Mouse (Mus musculus) midbrain, embryonic 14.5 days (tissue): Measurements from ENCODE around the gene Washc4. TPM values are rescaled to one million over a fixed set of nuclear protein-coding genes. Genes with fewer than 3 reads are reported as not detected.

ENCODE experiments used
- ATAC-seq: fragments of 200-750 bp; cut with Nextera tagmentation; 2 replicates; pipeline ENCODE4 v1.8.0; 2017; ENCODE audit warnings: moderate number of reproducible peaks, moderate library complexity; ENCODE audit not compliant: low FRiP score, low TSS enrichment
- DNase-seq: peaks from one replicate; pipeline ENCODE4 v3.0.0-alpha.2; 2015
- H3K27ac ChIP-seq: fragments of 300-500 bp; sonication (generic); replicated peaks from 2 replicates; pipeline ENCODE4 v1.5.1; 2014; ENCODE audit warnings: mild to moderate bottlenecking, low read depth, low read length, moderate library complexity
- H3K27me3 ChIP-seq: fragments of 300-500 bp; sonication (generic); 2 replicates; pipeline ENCODE4 v1.6.1; 2014; ENCODE audit warnings: low read length, control low read depth, mixed read lengths; ENCODE audit not compliant: control insufficient read depth, insufficient read depth
- H3K36me3 ChIP-seq: fragments of 300-500 bp; sonication (generic); 2 replicates; pipeline ENCODE4 v1.6.1; 2014; ENCODE audit warnings: low read length, control low read depth; ENCODE audit not compliant: control insufficient read depth, insufficient read depth
- H3K4me1 ChIP-seq: fragments of 300-500 bp; sonication (generic); 2 replicates; pipeline ENCODE4 v1.6.1; 2014; ENCODE audit warnings: mild to moderate bottlenecking, antibody characterized with exemption, low read length, control low read depth; ENCODE audit not compliant: control insufficient read depth, insufficient read depth
- H3K4me2 ChIP-seq: fragments of 300-500 bp; sonication (generic); 2 replicates; pipeline ENCODE4 v1.6.1; 2014; ENCODE audit warnings: mild to moderate bottlenecking, low read length, moderate library complexity
- H3K4me3 ChIP-seq: fragments of 300-500 bp; sonication (generic); replicated peaks from 2 replicates; pipeline ENCODE4 v1.5.1; 2014; ENCODE audit warnings: low read depth, low read length
- H3K9ac ChIP-seq: fragments of 300-500 bp; sonication (generic); replicated peaks from 2 replicates; pipeline ENCODE4 v1.6.1; 2014; ENCODE audit warnings: mild to moderate bottlenecking, low read length, moderate library complexity
- H3K9me3 ChIP-seq: fragments of 300-500 bp; sonication (generic); 2 replicates; pipeline ENCODE4 v1.6.1; 2016; ENCODE audit warnings: low read length, control low read depth, mixed read lengths; ENCODE audit not compliant: control insufficient read depth
- WGBS: fragments of 180-500 bp; shearing (Covaris S2); extraction: QIAGEN DNeasy Blood & Tissue Kit; methylation state at CpG from one replicate; pipeline ENCODE4 v1.1.7; 2014; 5-methylcytosine and 5-hydroxymethylcytosine counted together
- polyA plus RNA-seq: library from polyadenylated mRNA; unstranded; fragments of >200 nt; fragmentation: Nextera tagmentation; extraction: Ambion mirVana; gene quantifications from 2 replicates; pipeline ENCODE4 v1.2.1, GENCODE M21; 2014

Washc4 gene
- polyA plus RNA-seq, 1 experiment from 2014 or later = 35.0 TPM

DNA sequence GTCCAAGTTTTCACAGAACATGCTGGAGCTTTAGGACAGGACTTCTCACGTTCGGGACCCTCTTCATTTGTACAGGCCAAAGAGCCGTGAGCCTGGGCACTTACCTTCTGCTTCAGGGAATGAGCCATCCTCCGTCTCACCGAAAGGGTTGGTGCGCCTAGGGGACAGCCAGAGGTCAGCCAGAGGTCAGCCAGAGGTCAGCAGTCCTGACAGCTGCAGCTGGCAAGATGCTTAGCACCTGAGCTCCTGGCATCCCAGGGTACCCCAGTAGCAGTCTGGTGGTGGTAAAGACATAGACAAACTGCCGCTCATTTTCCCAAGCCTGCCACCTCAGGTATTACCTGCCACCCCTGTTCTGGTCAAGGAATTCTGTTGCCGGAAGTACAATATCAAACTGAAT, 65.0 kb downstream of the Washc4 start:
- no peak for DNase-seq
- no peaks in the 10 kb centered on the region for H3K4me1 ChIP-seq
- H3K4me2 ChIP-seq = no peak overlapping the region
- H3K36me3 ChIP-seq = peaks cover 63% of the 10 kb centered on the region
- no peak; the same call in 1 of the 2 replicates for ATAC-seq
- 87% methylated on average over 8 of the region's 8 CpGs for WGBS
- no peaks in the 10 kb centered on the region for H3K27me3 ChIP-seq
- no peak overlapping the region for H3K27ac ChIP-seq
- H3K9ac ChIP-seq = no peak overlapping the region
- no peak overlapping the region for H3K4me3 ChIP-seq
- H3K9me3 ChIP-seq = no peaks in the 10 kb centered on the region

DNA sequence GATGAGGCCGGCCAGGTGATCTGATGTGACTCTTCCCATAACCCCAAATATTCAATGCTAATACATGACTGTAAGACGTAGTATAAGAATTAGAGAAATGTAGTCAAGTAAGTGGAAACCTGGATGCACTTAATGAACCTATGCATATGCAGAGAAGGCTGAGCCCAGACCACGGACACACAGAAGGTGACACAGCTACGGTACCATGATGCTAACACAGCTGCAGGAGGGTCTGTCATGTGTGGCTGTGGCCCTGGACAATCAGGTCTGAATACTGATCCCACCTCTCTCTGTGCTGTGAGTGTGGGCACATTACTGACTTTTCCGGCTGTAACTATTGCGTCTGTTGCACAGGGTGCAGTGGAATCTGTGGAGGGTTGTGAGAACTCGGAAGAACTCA, 67.0 kb downstream of the Washc4 start:
- H3K27ac ChIP-seq = no peak overlapping the region
- WGBS = 98% methylated on average over 7 of the region's 7 CpGs

DNA sequence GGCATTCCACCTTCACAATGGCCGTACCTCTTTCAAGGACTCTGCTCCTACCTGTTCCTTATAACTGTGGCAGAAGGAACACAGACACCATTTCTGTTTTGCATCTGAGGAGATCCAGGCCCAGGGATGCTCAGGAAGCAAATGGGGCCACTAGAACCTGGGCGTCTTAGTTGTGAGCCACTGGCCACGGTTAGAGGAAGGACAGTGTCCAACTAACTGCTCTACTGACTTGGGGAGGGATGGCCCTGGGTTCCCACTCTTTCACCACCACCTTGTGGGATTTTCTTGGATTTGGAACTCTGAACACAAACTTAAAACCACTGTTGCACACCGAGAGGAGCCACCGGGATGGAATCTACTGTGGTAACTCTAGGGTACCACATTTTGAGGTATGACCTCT, 68.3 kb downstream of the Washc4 start:
- 90% methylated on average over 5 of the region's 5 CpGs for WGBS
- Histone ChIP-seq H3K36me3 (peaks cover 60% of the 10 kb centered on the region), H3K4me2 (no peak overlapping the region), H3K4me3 (no peak overlapping the region), H3K9me3 (no peaks in the 10 kb centered on the region), H3K9ac (no peak overlapping the region), H3K27me3 (no peaks in the 10 kb centered on the region), H3K4me1 (no peaks in the 10 kb centered on the region), H3K27ac (no peak overlapping the region)
- no peak for ATAC-seq
- no peak for DNase-seq

More for the DNA sequence above, 67.0 kb downstream of the Washc4 start:
- Histone ChIP-seq H3K27me3 (no peaks in the 10 kb centered on the region), H3K4me2 (no peak overlapping the region), H3K9ac (no peak overlapping the region), H3K4me1 (no peaks in the 10 kb centered on the region), H3K4me3 (no peak overlapping the region), H3K9me3 (no peaks in the 10 kb centered on the region), H3K36me3 (peaks cover 56% of the 10 kb centered on the region)
- ATAC-seq = no peak
- no peak for DNase-seq

DNA sequence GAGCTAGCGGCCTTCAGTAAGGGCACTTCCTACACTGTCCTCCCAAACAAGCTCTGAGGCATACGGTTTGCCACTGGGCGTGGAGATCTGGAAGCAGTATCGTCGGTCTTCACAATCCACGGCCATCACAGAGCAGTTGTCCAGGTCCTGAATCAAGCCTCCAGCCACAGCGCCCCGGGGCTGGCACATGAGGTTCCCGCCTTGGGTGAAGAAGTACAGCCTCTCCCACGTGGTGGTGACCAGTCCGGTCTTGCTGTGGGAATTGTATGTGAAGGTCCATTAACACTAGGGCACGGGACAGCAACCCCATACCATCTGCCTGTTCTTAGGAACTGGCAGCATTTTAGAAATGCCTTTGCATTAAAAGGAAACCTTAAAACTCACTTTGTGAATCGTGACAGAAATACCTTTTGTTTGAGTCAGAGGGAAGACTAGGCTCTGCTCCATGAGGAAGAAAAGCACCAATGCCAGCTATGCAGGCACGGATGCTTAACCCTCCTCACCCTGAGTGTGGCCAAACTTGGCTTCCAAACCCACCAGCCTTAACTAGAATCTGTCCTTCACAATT, 69.2 kb downstream of the Washc4 start:
- WGBS = 95% methylated on average over 14 of the region's 14 CpGs
- ATAC-seq = no peak
- H3K9me3 ChIP-seq = no peaks in the 10 kb centered on the region
- H3K36me3 ChIP-seq = peaks cover 58% of the 10 kb centered on the region
- H3K27me3 ChIP-seq = no peaks in the 10 kb centered on the region
- no peak overlapping the region for H3K27ac ChIP-seq
- H3K4me1 ChIP-seq = no peaks in the 10 kb centered on the region
- H3K4me3 ChIP-seq = no peak overlapping the region
- no peak overlapping the region for H3K9ac ChIP-seq
- no peak for DNase-seq
- H3K4me2 ChIP-seq = no peak overlapping the region

DNA sequence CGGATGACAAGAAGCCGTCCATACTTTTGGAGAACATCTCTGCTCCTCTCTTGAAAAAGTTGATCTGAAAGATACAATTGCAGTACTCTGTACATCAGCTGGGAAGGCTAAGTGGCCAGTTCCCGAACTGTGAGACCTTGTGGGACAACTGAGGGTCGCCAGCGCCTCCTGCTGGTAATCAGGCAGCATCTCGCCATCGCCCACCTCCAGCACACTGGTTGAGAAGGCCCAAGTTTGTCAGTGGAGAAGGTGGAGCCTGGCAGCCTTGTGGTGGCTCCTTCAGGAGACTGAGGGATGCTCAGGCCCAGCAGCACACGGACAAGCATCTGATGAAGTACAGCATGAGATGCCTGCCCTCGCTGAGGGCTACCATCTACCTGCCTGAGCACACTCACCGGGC, 73.8 kb downstream of the Washc4 start:
- peaks cover 34% of the 10 kb centered on the region; the same call in 1 of the 2 replicates for H3K36me3 ChIP-seq
- DNase-seq (no peak), ATAC-seq (no peak)
- no peaks in the 10 kb centered on the region for H3K9me3 ChIP-seq
- no peak overlapping the region for H3K4me2 ChIP-seq
- no peak overlapping the region for H3K4me3 ChIP-seq
- H3K4me1 ChIP-seq = no peaks in the 10 kb centered on the region
- no peak overlapping the region for H3K27ac ChIP-seq
- WGBS = 53% methylated on average over 10 of the region's 10 CpGs
- no peak overlapping the region for H3K9ac ChIP-seq
- H3K27me3 ChIP-seq = no peaks in the 10 kb centered on the region

DNA sequence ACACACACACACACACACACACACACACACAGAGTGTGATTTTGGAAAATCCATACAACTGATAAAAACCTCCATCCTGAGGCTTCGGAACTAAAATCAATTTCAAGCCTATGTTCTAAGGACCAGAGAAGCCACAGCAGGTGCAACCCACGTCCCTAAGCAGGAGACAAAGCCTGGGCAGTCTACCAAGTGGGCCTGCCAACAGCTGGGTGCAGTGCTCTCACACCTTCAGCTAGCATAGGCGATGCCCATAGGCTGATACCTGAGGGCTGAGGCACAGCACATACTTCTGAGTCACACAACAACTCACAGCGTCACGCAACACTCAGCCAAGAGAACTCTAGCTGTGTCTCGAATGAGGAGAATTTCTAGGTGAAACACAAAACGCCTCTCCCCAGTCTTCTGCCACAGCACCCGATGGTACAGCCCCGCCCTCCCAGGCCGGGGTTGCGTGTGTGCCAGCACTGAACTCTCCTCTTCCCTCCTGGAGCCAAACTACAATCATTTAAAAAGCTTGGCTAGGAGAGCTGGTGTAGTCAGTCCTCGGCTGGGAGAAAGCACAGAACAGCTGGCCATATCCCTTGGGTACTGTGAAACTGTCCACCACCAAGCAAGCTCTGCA, 75.4 kb downstream of the Washc4 start:
- DNase-seq = no peak
- Histone ChIP-seq H3K27me3 (no peaks in the 10 kb centered on the region), H3K9me3 (no peaks in the 10 kb centered on the region), H3K4me3 (no peak overlapping the region), H3K27ac (no peak overlapping the region), H3K9ac (no peak overlapping the region), H3K4me2 (no peak overlapping the region), H3K4me1 (no peaks in the 10 kb centered on the region), H3K36me3 (peaks cover 27% of the 10 kb centered on the region)
- no peak for ATAC-seq
- 90% methylated on average over 12 of the region's 12 CpGs for WGBS

DNA sequence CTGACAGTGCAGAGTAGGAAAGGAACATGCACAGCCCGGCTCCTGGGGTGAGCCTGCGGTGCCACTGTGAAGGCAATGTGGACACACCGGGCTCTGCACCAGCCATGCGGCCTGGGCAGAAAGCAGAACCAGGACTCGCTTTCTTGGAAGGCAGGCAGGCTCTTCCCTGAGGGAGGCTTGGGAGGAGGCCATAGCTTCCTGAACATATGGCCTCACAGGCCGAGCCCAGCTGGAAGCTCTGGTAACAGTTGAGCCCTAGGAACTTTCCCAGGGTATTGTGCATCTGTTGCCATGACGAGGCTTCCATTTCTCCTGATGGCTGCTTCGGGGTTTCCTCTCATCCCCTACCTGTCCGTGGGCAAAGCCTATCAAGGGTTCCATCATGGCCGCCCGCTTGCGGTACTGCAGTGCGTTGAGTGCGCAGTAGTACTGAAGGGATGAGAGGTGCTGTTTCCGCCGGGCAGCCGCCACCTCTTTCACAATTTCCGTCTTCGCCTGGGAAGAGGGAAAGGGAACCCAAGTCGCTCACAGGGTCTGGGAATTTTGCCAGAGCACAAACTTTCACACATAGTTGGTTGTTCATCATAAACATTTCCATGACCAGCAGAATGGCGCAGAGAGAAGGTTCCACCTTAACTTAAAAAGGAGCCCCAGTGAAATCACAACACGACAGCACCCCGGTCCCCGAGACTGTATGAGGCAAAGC, 77.0 kb downstream of the Washc4 start:
- Histone ChIP-seq H3K4me2 (no peak overlapping the region), H3K27me3 (no peaks in the 10 kb centered on the region), H3K4me3 (no peak overlapping the region), H3K36me3 (peaks cover 41% of the 10 kb centered on the region), H3K9me3 (no peaks in the 10 kb centered on the region), H3K4me1 (no peaks in the 10 kb centered on the region), H3K27ac (no peak overlapping the region), H3K9ac (no peak overlapping the region)
- DNase-seq = no peak
- WGBS = 89% methylated on average over 24 of the region's 24 CpGs
- ATAC-seq = no peak

DNA sequence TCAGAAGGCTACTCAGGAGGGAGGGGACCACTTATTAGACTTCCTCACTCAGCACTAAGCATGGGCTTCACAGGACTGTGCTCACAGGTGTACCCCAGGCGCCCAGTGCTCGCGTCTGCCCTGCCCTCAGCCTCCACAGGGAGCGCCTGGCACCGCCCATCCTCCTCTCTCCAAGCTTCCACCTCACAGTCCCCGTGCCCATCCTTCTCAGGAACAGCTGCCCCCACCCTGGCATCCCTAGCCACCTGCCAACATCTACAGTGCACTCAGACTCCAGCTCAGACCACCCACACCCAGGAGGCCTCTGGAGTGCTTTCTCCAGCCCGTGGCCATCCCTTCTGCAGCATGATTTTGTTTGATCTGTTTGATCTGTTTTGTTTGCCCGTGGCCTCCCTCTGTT, 80.5 kb downstream of the Washc4 start:
- WGBS = 82% methylated on average over 8 of the region's 8 CpGs
- Histone ChIP-seq H3K27ac (no peak overlapping the region), H3K4me3 (no peak overlapping the region), H3K4me1 (no peaks in the 10 kb centered on the region), H3K9me3 (no peaks in the 10 kb centered on the region), H3K4me2 (no peak overlapping the region), H3K36me3 (peaks cover 50% of the 10 kb centered on the region), H3K27me3 (no peaks in the 10 kb centered on the region), H3K9ac (no peak overlapping the region)
- DNase-seq (no peak), ATAC-seq (no peak)

DNA sequence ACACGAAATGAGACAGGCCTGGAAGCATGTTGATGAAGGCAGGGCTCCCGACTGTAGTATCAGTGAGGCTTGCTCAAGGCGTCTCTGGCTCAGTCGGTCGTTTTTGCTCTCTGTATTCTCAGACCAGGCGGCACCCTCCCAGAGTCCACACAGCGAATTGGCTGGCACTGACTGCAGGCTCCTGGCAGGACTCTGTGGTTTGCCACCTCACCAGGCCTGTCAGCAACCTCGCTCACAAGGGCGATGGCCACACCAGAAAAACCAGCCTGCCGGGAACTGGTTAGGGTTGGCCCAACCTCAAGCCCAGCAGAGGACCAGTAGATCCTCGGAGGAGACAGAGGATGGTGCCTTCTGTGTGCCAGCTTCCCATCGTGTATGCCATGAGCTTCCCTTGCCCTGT, 81.3 kb downstream of the Washc4 start:
- peaks cover 58% of the 10 kb centered on the region for H3K36me3 ChIP-seq
- ATAC-seq (no peak), DNase-seq (no peak)
- no peak overlapping the region for H3K4me3 ChIP-seq
- WGBS = 96% methylated on average over 12 of the region's 12 CpGs
- H3K4me1 ChIP-seq = no peaks in the 10 kb centered on the region
- no peaks in the 10 kb centered on the region for H3K27me3 ChIP-seq
- no peak overlapping the region for H3K4me2 ChIP-seq
- H3K27ac ChIP-seq = no peak overlapping the region
- no peaks in the 10 kb centered on the region for H3K9me3 ChIP-seq
- H3K9ac ChIP-seq = no peak overlapping the region
